Mouse (Mus musculus) liver, postnatal 0 days (tissue): ENCODE data around the gene Phactr2.

Source experiments
- CTCF ChIP-seq: sonication (generic); IDR thresholded peaks from 2 replicates; pipeline ENCODE4 v1.5.1; 2016; ENCODE audit warnings: antibody characterized with exemption, low read depth
- EP300 ChIP-seq: IDR thresholded peaks from 2 replicates; pipeline ENCODE4 v1.6.1; 2016; ENCODE audit warnings: antibody characterized with exemption, low read depth, mild to moderate bottlenecking

DNA sequence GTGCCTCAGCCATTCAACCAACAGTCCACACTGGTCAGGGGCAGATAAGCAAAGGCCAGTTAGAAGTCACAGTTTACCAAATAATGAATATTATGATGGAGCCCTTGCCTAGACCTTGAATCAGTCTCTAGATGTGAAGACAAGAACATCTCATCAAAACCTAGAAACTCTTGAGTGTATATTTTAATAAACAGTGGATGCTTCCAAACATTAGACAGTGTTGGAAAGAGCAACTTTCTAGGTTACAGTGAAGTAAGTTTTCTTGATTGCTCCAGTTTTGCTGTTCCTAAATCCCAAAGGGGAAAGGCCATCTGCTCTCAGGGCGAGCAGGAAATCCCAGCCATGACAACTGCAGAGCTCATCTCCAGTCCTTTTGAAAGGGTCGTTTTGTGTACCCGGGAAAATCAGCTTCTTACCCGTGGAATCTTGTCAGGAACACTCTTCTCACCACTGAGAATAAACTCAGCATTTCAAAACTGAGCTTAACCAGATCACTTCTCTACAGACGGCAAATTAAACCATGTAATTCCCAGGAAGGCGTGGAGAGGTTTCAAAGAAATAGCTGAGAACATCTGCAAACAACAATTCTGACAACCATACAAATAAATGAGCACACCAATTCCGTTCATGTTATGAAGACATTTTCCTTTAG, 296.1 kb downstream of the Phactr2 start, which contains the start of gene Zc2hc1b:
- TF ChIP-seq CTCF: no peak
- TF ChIP-seq EP300: no peak
